Mouse (Mus musculus) v-Abl transformed pro-B cells (cell line): ENCODE results near the gene 1700037H04Rik.

Experiments
- in situ Hi-C, 2 experiments: fragments of 400-800 bp; cut with MboI; formaldehyde crosslinking; loops; one replicate each; pipeline ENCODE4 v1.15.1; 2025; ENCODE audit not compliant: unreplicated experiment in 2 of 2

Gene 1700037H04Rik

DNA sequence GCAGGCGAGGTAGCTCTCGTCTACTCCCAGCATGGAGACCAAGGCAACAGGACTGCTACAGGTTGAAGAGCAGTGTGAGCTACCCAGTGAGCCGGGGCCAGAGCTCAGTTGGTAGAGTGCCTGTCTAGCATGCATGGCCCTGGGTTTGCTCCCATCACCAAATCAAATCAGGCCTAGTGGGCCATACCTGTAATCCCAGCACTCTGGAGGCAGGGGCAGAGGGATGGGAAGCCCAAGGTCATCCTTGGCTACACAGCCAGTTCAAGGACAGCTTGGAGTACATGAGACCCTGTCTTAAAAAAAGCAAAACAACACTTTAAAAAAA, 10.7 kb downstream of the 1700037H04Rik start:
- in situ Hi-C loops = loop anchor here in 1 of 2 experiments (5.0 kb wide), 1 partner anchor 57 kb away; no protein-coding TSS in a partner anchor

DNA sequence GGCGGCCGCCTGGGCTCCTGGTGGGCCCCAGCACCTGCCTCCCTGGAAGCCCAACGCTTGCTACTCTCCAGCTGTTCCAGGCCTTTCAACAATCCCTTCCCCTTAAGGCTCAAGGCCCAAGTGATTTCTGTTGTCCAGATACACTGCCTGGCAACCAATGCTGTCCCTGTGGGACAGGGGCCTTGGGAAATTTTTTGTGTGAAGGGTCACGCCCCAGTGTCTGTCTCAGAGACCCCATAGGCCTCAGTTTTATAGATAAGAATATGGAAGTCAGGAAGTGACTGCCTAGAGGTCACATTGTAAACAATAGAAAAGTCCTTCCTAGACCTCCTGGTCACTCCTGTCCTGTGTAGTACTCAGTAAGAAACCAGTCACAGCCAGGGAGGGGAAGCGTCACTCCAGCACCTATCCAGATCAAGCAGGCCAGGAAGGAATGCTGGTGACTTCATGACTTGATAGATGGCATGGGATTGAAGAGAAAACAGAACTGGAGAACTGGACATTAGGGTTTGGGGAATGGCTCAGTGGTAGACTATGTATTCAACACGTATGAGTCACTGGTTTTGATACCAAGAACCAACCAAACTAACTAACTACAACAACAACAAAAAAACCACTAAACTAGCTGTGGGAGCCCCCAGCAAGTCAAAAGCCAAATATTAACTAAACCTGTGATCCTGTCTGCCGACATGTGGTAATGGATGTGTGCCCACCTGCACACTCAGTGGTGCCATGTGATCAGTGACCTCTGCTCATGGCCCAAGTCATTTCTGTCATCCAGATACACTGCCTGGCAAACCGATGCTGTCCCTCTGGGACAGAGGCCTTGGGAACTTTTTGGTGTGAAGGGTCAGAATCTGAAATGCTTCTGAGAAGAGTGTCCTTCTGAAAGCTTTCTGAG, 11.3 kb downstream of the 1700037H04Rik start:
- in situ Hi-C loops = loop anchor here in 1 of 2 experiments (5.0 kb wide), 1 partner anchor 56 kb away; no protein-coding TSS in a partner anchor

DNA sequence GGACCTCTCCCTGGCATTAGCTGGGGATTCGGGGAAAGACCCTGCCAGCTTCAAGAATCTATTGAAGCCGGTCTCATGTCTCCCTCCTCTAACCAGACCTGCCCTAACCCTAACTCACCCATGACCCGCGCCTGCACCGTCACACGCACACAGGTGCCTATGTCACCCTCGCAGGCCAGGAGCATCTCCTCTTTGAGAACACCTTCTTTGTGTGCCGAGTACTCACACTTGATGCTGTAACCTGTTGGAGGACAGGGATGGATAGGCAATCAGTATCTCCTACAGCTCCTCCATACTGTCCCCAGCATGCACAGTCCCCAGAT, 12.9 kb downstream of the 1700037H04Rik start:
- in situ Hi-C loops = loop anchor here in 1 of 2 experiments (5.0 kb wide), 1 partner anchor 55 kb away; no protein-coding TSS in a partner anchor

DNA sequence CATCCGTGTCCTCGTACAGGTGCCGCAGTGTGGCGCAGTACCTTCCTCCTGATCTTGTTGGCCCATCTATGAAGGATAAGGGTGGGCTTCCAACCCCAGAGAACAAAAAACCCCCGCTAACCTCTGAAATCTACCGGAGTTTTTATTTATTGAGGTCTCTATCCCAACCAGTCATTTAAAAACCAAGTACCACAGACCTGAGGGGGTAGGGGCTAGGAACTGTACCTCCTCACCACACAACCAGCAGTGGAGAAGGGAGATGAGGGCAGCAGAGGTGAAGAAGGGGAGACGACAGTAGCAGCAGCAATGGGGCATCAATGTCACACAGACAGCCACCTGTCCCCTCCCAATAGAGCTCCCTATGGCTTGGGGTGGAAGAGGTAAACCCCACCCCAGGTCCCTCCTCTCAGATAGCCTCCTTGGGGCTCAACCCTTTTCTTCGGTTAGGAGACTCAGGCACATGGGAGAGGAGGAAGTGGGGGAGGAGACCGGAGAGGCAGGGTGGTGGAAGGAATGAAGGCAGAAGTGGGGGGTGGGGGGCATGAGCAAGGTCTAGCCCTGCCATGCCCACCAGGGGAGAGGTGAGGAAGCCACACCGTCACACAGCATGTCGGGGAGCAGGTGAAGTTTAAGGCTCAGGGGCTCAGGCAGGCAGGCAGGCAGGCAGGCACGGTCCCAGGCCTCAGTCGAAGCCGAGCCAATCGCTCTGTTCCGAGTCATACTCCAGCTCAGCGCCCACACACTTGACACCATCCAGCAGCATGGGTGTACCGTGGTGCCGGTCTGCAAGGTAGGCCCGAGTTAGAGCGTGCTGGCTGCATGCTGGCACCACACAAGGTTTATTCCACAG, 13.5 kb downstream of the 1700037H04Rik start:
- in situ Hi-C loops = loop anchor here in 1 of 2 experiments (5.0 kb wide), 1 partner anchor 54 kb away; no protein-coding TSS in a partner anchor

DNA sequence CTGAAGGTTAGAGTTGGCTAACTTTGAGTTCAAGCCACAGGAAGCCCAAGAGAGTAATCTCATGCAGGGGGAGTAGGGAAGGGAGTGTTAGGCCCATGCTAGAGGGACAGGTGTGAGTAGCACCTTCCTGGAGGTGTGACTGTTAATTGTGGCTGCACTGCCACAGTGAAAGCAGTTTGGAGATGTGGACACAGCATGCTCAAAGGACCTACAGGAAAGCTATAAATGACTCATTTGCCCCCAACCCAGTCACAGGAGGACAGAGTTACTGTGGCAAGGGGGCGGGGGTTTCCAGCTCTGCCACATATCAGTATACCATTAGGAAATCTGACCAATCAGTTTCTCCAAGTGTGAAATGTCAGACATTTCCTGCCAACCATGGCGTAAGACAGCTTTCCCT, 14.3 kb downstream of the 1700037H04Rik start:
- in situ Hi-C loops = loop anchor here in 1 of 2 experiments (5.0 kb wide), 1 partner anchor 53 kb away; no protein-coding TSS in a partner anchor

DNA sequence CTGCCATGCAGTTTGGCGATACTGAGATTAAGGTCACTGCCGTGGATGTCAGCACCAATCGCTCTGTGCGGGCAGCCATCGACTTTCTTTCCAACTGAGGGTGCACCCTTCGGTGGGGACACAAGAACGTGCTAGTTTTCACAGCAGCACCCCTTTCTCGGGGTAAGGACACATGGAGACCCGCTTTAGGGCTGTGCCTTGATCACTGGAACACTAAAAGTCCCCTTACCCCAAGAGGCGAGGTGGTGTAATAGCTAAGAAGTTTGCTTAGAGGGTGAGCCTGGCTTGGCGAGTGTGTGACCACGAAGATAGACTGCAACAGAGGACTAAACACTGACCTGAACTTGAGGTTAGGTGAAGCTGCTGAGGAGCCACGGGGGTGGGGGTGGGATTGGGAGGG, 14.8 kb downstream of the 1700037H04Rik start:
- in situ Hi-C loops = loop anchor here in 1 of 2 experiments (5.0 kb wide), 1 partner anchor 53 kb away; no protein-coding TSS in a partner anchor

DNA sequence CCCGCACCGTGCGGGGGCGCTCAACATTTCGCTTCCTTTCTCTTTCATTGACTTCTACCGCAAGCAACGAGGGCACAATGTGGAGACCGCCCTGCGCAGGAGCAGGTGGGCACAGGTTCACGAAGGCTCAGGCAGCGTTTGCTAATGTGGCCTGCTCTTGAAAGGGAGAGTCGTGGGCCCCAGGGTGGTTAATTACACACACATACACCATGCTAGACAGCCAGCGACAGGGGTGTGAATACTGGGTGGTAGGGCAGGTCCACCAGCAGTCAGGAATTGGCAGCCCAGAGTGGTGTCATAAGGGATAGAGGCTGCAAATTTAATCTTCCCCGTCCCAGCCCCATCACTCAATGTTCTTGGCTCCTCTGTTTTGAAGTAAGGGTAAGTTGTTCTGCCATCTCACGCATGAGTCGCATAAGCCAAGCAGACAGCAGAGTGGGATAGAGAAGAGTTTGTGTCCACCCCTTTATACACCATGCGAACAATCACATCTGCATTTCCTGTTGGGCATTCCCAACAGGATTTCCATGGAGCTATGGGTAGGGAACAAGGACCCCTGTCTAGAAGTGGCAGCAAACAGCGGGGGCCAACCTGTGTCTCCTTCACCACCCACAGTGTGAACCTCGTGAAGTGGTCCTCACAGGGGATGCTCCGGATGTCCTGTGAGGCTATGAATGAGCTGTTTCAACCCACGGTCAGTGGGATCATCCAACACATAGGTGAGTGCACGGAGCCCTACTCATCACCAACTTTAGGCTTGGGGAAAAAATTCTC, 16.7 kb downstream of the 1700037H04Rik start:
- in situ Hi-C loops = no loop called here

DNA sequence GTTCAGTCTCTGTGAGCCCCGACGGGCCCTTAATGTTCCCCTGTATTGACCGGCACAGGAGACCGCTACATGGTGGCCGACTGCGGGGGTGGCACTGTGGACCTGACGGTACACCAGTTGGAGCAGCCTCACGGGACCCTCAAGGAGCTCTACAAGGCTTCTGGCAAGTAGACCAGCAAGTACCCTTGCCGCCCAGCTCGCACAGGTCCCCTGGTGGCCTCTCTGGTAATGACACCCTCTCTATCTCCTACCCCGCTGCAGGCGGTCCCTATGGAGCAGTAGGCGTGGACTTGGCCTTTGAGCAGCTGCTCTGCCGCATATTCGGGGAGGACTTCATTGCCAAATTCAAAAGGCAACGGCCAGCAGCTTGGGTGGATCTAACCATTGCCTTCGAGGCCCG, 17.3 kb downstream of the 1700037H04Rik start:
- in situ Hi-C loops = no loop called here

DNA sequence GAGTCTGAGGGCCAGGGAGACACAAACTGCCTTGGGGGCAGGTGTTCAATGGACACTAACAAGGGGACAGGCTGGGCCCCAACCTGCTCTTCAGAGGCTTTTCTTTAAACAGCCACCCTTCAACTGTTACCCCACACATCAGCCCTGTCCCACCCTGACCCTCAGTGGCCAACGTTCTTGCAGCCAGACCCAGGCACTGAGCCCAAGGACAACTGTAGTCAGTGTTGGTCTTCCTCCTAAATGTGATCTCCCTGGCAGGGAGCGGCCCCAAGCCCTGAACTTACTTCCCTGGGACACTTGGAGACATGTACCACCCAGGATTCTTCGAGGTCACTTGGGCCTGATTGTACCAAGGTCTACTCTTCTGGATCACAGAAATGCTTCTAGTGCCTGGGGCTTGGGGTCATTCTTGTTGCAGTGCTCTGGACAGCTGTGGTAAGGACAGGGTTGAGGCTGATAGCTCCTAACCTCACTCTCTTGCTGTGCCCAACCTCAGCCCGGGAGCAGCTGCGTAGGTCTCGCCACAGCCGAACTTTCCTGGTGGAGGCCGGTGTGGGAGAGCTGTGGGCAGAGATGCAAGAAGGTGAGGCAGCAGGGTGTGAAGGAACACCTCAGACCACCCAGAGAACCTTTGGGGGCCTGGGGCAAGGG, 18.4 kb downstream of the 1700037H04Rik start:
- in situ Hi-C loops = no loop called here

DNA sequence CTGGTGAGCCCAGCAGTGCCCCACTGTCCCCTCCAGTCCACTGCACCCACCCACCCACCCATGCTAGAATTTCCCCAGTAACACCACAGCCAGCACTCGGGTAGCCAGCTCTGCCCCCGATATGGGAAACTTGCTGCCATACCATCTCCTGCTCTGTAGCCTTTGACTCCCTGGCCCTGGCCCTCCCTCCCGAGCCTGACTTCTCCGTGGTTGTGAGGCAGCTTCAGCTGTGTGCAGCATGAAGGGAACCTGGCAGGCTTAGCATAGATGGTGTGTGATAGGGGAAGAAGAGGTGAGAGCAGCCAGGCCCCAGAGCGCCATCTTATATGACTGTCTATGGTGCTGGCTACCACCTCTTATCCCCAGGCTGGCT, 19.4 kb downstream of the 1700037H04Rik start:
- in situ Hi-C loops = no loop called here

DNA sequence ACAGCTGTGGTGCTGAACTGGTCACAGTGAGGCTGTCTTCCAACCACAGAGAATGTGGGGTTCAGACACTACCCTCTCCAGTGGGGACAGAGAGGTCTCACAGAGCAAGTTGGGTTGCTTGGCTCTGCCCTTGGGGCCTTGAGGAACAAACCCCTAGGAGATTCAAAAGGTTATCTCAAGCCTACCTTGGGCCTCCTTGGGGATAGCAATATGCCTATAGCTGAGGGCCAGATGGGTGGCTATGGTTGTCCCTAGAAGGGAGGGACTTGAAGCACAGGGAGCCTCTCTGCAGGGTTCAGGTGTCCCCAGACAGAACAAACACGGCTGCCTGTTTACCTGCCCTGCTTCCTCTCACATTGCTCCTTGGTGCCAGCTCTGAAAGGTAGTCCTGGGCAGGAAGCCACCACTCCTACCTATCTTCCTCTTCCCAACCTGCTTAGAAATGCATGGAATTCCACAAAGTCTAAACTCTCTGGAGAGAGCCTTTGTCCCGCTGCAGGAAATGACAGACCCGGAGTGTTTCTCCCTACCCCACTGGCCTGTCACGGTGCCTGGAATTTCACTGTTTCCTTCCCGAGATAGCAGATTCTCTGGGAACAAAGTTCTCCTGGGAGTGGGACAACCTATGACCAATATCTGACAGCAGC, 19.9 kb downstream of the 1700037H04Rik start:
- in situ Hi-C loops = no loop called here

DNA sequence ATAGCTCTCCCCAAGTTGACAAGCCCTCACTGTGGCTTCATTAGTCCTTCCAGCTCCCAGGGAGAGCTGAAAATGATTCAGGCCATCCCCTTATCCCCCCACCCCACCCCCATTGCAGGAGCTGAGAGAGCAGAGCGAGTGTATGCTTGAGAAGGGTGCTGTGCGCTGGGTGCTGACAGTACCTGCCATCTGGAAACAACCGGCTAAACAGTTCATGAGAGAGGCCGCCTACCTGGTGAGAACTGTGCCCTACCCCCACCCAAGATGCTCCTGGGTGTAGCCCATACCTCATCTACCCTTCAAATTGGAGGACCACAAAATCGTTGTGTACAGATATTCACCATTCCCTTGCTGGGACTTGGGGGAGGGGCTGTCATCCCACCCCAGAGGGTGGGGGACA, 20.6 kb downstream of the 1700037H04Rik start:
- in situ Hi-C loops = no loop called here

DNA sequence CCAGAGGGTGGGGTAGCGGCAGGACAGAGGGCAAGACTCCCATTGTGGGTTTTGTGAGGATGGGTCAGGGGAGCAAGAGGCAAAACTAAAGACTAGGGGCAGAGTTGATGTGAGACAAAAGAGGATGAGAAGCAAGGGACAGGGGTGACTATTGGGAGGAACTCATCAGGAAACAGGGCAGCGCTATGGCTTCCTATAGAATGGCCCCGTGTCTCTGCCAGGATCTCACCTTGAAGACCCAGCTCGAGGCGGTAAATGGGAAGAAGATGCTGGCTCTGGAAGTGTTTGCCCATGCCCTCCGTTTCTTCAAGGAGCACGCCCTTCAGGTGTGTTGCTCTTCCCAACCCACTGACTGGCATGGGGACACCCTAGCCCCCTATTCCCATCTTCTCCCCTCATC, 21.1 kb downstream of the 1700037H04Rik start:
- in situ Hi-C loops = no loop called here

DNA sequence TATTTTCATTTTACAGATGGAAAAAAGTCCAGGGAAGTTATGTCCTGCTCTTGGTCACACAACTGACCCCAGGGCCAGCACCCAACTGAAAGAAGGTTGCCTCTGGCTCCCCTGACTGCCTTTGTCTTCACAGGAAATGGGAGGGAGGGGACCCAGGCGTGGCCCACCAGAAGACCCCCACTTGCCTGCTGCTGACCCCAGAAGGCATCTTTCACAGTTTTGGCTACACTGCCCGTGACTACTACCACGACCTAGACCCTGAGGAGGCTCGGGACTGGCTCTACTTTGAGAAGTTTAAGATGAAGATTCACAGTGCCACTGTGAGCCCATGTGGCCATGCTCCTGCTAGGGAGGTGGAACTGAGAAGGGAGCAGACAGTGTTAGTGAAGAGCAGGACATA, 21.6 kb downstream of the 1700037H04Rik start:
- in situ Hi-C loops = no loop called here

DNA sequence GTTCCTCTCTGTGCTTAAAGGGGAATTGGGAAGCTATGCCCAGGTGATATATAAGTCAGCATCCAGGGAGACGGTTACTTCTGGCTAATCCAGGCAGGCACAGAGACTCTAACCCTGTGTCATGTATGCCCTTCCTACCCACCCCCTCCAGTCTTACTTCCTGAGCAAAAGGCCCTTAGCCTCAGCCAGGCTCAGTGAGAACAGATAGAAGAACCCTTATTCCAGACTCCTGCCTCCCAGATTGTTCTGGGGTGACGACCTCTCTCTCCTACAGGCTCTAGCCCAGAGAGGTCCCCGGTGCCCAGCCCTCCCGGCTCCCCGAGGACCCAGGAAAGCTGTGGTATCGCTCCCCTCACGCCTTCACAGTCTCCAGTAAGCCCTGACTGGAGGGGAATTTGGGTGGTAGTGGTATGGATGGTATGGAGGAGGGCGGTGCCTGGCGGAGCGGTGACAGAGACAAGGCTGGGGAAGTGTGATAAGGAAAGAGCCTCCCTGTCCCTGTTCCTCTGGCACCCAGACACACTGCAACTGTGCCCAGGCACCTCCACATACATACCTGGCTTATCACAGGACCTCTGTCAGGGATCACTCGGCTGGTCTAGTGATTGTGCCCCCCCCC, 24.3 kb downstream of the 1700037H04Rik start:
- in situ Hi-C loops = no loop called here

DNA sequence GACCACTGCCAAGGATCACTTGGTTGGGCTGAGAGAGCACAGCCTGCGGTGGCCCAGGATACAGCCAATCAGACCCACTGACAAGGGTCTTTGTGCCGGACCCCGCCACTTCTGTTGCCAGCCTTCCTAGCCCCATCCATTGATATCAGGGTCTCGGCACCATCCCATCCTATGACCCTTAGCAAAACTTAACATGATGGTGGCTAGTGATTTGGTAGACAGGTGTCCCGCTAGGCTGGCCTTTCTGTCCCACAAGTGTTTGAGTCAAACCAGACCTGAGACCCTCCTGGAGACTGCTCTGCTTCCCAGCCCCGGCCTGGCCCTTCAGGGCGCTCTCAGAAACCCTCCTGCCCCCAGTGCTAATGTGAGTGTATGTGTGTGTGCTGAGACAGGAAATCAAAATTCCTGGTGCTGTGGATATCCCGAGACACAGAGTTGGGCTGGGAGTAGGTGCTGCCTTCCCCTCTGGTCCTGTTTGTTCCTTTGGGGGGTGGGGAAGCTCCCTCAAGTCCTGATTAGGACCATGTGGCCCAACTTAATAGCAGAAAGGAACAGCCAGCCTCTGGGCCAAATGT, 25.0 kb downstream of the 1700037H04Rik start:
- in situ Hi-C loops = no loop called here

DNA sequence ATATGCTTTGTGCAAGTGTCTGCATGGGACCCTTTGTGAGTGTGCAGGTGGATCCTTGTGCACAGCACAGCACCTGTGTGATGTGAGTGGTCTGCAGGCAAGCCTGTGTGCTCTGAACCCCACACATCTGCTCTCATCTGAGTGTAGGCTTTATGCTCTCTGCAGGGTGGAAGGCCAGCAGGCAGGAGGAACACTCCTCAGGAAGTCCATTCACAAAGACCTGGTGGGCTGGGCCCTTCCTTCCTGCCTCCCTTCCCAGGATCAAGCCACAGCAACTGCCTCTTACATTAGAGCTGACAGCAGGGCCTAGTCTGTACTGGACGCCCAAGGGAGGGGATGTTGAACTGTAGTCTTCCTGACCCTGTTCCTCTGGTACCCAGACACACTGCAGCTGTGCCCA, 25.5 kb downstream of the 1700037H04Rik start:
- in situ Hi-C loops = no loop called here

DNA sequence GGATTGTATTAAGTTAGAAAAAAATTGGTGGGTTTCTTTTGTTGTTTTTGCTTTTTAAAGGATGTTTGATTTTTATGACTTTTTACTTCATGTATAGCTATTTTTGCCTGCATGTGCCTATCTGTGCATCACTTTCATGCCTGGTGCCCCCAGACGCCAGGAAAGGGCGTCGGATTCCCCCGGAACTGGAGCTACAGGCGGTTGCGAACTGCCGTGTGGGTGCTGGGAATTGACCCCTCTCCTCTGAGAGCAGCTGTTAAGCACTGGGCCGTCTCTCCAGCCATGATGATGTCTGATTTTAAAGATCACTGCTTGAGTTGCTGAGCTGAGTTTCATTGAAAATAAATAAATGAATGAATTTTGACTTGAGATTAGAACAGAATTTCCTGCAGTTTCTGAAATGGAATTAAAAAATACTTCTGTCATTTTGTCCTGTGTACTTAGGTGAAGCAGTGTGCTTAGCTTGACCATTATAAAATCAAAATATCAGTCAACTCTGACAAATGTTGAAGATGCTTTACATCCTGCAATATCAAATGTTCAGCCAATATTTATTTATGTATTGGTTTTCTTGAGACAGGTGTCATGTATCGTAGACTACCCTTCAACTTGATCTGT, 26.8 kb downstream of the 1700037H04Rik start, which contains the start of gene Gm11037:
Gm11037 (plus strand) TSS at position 568 of the 618 bp plus-strand sequence.
- in situ Hi-C loops = no loop called here
